Mouse (Mus musculus) Muller cell, postnatal 12 days (primary cell): ENCODE results near the gene Polr3e.

Experiments used
- DNase-seq: peaks from one replicate; pipeline ENCODE4 v3.0.0-alpha.2; 2015; ENCODE audit errors: inconsistent ontology term

The Polr3e gene

DNA sequence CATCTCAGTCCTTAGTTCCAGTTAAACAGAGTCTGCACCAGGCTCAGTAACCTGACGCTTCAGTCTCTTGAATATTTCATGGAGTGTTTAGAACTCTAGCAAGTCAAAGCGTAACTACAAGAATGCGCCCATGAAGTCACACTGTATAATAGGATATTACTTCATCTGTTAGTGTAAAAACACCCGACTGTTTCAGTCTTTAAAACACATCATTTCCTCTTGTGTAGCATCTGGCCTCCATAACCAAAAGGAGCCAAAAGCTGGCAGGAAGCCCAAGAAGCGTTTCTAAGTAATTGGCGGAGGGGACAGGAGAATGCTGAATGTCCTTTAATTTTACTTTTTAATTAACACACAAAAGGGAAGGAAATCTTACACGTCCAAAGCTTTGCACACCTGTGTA lies 59.5 kb downstream of the Polr3e start:
- DNase-seq, result peak; percentile 25

DNA sequence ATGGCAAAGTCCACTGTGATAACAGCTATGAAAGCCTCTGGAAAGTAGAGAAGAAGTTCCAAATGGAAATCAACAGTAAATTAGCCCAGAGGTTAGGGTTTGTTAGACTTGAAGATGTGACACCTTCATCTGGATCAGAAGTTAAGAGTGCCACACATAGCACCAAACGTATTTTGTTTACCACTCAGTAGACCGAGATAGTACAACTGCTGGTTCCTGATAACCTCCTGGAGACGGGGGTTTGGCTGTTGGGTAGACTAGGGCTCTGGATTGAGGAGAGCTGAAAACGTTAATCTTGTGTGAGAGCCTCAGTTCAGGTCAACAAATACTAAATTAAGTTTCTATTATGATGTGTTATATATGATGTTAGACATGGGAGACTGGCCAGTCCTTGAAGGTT lies 62.5 kb downstream of the Polr3e start:
- DNase-seq, result no peak

DNA sequence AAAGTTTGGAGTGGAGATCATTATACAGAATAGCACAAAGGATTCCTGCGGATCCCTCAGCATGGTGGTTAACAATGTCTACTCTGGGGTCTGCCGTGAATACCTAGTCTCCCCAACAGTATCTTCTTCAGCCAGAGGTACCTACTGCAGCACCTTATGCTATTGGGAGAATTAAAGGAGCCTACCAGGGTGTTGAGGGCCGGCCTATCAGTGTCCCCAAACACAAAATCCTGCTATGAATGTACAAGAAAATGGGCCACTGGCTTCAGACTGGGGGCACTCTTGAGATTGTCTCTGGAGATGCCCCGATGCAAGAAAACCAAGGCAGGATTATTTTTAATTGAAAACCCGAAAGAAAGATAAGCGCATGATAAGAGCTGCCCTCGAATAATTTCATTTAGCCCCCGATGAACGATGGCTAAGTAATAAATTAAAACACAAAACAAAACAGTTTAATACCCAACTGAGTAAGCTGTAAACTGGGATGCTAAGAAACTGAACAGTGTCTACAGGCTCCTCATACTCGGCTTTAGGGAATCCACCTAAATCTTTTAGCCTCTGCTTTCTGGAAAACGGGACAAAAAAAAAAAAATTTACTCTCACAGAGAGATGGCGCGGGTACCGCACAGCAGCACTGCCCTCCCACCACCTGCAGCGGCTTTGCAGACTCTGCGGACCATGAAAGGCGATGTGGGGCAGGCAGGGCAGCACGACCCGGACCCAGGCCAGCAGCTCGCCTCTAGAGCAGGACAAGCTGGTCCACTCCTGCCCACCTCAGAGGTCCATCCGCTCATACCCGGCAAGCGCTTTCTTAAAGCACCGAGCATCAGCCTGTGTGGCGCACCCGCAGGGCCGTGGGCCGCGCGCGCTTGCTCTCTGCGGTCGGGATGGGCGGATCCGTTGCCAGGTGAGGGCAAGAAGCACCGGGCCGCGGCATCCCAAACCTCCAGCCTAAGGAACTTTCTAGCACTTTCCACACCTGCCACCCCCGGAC lies 63.7 kb downstream of the Polr3e start:
- DNase-seq, result peak; percentile 58

DNA sequence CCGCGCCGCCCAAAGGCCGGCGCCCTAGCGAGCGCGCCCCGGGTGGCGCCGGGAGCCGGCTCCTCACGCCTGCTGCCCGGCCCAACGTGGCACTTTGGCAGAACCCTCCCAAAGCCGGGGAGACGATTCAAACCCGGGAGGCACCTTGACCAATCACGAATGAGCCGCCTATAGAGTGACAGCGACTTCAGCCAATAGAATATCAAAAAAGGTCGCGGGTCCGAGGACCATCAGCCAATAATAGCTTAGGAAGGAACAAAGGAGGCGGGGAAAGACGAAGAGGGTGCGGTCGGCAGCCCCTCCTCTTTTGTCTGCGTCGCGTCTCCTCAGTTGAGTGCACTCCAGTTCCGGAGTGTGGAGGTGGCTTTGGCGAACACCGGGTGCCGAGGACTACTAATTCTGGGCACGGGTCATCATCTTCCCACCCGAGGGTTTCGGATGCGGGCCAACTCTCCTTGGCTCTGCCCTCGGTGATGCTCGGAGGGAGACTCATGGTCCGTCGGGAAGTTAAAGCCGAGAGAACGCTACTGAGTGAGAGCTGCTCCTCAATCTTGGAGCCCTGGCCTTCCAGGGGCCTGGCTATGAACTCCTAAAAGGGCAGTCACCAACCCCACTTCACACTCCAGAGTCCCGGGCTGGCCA lies 64.8 kb downstream of the Polr3e start, which contains the start of the genes Cdr2 and Mfsd13b:
Gene Cdr2 (minus strand): TSS at position 113 of the 642 bp plus-strand sequence.
Gene Mfsd13b (plus strand): TSS at position 310 of the 642 bp plus-strand sequence.
- peak; percentile 96 for DNase-seq

DNA sequence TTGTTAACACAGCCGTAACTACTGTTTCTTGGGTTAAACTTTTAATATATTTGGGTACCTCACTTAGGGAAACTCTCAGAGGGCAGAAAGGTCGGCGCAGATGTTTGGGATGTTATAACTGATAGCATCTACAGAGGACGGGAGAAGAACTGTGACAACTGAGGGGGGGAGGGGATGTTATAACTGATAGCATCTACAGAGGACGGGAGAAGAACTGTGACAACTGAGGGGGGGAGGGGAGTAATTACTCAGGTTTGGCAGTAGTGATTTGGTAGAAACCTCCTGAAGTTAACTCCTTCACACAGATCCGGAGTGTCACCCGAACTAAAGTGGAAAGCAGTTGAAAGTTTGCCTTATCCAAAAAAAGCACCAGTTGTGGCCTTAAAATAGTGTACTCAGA lies 65.4 kb downstream of the Polr3e start:
- no peak for DNase-seq

DNA sequence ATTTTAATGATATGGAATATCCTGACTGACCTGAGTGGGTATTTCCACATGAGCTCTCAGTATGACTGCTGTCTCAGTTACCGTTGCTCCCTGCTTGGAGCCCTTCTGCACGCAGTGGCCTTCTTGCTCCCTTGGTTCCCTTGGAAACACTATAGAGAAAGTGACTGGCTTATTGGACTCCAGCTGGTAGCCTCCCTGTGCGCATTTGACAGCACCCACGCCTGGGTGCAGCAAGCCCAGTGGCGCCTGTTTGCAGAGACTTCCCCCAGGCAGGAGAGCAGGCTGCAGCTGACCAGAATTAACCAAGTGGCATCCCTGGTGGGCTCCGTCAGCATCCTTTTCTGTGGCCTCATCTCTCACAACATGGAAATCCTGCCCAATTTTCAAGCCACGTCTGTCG lies 73.6 kb downstream of the Polr3e start:
- no peak for DNase-seq
